14 mouse cellular contexts compared by ENCODE assay signal in the genomic region with DNA sequence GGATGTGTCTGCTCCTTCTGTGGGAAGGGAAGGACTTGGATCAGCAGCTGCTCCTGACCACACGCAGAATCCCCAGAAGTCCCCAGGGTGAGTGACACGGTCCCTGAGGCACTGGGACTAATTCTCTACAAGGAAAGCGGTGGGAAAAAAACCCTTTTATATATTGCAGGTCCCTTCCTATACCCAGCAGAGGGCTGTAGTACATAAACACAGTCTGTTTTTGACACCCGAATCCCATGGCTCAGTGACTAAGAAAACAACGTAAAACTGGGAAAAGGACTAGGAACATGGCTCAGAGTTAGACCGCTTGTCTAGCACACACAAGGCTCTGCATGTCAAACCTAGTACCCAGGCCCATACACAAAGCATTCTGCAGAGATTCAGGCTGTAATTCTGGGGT.
"Had no signal": no experiment of that assay in that cellular context is flagged by ENCODE, and none has a peak within 500 bp of the region (broad histone marks: within the 10 kb centered on the region; RNA-seq: fewer than 3 reads in every experiment).

No protein-coding gene starts in this region.

- H3K4me3 ChIP-seq: intestine, embryonic 15.5 days; left cerebral cortex, adult 2 months; limb, embryonic 12.5 days; midbrain, embryonic 12.5 days; myocyte; neural tube, embryonic 15.5 days had no signal

- DNase-seq: kidney, adult 18-20 months; kidney, postnatal 10 days; lung, adult 18-20 months; lung, postnatal 4 days; thymus, adult 18-20 months; thymus, postnatal 14 days had no signal

- H3K4me2 ChIP-seq: intestine, embryonic 15.5 days; limb, embryonic 12.5 days; midbrain, embryonic 12.5 days; neural tube, embryonic 15.5 days had no signal

- H3K36me3 ChIP-seq: intestine, embryonic 15.5 days; limb, embryonic 12.5 days; midbrain, embryonic 12.5 days; neural tube, embryonic 15.5 days had no signal

- ATAC-seq: intestine, embryonic 15.5 days; lung, postnatal 0 days had no signal

- H3K4me1 ChIP-seq: intestine, embryonic 15.5 days; midbrain, embryonic 12.5 days; neural tube, embryonic 15.5 days had no signal

- H3K9me3 ChIP-seq: intestine, embryonic 15.5 days; limb, embryonic 12.5 days; midbrain, embryonic 12.5 days; neural tube, embryonic 15.5 days had no signal

- H3K9ac ChIP-seq: intestine, embryonic 15.5 days; limb, embryonic 12.5 days; liver, embryonic 14.5 days; midbrain, embryonic 12.5 days; neural tube, embryonic 15.5 days had no signal

- H3K27me3 ChIP-seq: intestine, embryonic 15.5 days; midbrain, embryonic 12.5 days; neural tube, embryonic 15.5 days had no signal

- H3K27ac ChIP-seq: intestine, embryonic 15.5 days; left cerebral cortex, adult 2 months; limb, embryonic 12.5 days; liver, embryonic 14.5 days; midbrain, embryonic 12.5 days; neural tube, embryonic 15.5 days had no signal
